Mouse (Mus musculus) left cerebral cortex, adult 11 months (tissue): ENCODE measurements around the gene Grhl1.
"Not testable (repeated sequence)": the region's sequence is repeated elsewhere in the genome, so short reads cannot be mapped to it uniquely, and the experiment has no call there.

Experiments
- DNase-seq: peaks from one replicate; pipeline ENCODE4 v3.0.0; 2022; ENCODE audit warnings: low spot score

The Grhl1 gene

GRCm38 (mm10) chr12:24571523-24572392 lies at the start of gene Grhl1:
Gene Grhl1, plus strand, starts transcription at chr12:24572283.
- DNase-seq: peak; percentile 92

DNA sequence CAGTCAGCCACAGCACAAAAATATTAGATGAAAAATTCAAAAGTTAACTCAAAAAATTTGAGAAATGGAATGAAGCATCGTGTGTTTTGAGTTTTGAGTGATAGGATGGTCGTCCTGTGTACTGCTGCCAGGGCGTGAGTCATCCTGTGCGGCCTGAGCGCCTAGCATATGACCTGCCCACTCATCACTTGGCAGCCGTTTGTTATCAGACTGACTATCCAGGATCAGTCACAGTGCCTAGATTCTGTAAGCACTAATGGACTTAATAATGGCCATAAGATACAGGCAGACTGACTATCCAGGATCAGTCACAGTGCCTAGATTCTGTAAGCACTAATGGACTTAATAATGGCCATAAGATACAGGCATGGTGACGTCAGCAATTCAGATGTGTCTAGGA lies 47.0 kb upstream of the Grhl1 start:
- DNase-seq: not testable (repeated sequence)

DNA sequence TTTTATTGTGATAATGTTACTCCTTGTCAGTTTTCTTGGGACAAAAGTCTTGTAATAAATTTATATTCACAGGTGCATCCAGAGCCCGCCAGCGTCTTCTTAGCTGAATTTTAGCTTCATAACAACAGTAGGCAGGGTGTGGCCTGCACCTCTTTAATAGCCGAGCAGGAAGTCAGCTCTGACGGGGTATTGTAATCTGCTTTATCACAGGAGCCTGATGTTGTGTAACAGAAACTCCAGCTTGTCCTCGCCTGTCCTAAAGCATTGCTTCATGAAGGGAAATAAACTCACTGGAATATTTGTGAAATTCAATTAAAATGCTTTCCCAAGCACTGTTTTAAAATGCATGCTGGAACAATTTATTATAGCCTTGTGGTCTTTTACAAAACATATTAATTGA lies 35.7 kb upstream of the Grhl1 start:
- DNase-seq: no peak

DNA sequence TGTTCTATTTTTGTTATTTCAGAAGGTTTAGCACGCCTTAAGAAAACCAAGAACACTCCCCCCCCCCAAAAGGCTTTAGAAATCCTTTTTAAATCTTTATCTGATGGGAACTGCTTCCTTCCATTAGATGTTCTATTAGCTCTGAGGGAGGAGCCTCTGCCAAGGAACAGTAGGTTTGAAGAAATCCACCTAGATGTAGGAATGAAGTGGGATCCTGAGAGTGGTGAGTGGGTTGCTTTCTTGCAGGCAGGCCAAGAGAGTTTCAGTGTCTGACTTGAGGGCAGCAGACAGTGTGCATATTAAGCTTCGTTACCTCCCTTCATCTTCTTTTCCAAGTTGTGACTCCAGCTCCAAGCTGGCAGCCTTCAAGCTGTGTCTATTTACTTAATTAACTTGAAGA lies 34.9 kb upstream of the Grhl1 start:
- no peak for DNase-seq

DNA sequence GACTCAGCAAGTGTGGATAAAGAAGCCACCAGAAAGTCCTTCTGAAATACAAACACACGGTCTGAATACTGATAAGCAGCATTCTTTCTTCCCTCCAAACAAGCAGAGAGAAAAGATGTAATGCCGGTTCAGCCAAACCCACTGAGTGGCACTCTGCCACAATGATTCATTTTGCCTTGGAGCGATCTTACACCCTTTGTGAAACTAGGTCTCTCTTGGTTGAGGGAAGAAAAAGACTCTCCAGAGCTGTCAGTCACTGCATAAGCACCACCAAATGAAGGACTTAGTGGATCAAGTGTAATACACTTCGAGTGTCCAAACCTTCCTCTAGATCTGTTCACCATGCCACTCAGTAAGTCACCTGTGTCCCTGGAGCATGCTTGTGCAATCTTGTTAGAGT lies 34.1 kb upstream of the Grhl1 start:
- DNase-seq: peak; percentile 11

GRCm38 (mm10) chr12:24541426-24542154 lies 30.5 kb upstream of the Grhl1 start:
- DNase-seq: no peak

- no peak for DNase-seq
These were observed 24.4 kb upstream of the Grhl1 start for GRCm38 (mm10) chr12:24547686-24548085.

GRCm38 (mm10) chr12:24548885-24549284 lies 23.2 kb upstream of the Grhl1 start:
- no peak for DNase-seq

DNA sequence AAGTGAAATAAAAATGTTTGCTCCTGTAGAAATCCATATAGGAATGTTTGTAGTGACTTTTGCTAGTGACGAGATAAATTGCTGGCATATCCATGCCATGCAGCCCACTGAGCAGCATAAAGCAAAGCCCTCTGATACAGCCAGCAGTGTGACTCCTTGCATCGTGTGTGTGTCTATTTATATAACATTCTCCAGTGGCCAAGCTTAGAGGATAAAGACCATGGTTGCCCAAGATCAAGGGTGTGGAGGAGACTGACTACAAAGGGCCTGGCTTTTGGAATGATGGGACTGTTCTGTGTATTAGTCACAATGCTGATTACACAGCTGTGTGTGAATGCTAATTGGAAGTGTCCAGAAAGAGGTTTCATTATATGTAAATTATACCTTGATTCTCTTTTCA lies 19.6 kb upstream of the Grhl1 start:
- DNase-seq: no peak

DNA sequence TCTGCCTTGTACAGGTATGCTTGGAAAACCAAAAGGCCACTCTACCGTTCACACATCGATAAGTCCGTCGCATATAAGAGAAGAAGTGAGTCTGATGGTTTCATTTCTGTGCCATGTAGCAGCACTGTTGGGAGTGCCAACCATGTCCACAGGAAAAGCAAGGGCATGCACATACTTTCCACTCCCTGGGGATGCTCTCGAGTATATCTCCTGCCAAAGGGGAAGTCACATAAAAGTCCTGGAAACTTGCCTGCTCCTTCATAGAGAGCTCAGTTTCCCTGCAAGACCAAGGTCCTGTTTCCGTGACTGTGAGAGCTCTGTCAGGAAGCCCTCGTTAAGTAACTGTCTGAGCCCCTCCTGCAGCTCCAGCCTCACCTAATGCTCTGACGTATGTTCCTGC lies 16.1 kb upstream of the Grhl1 start:
- DNase-seq: no peak

DNA sequence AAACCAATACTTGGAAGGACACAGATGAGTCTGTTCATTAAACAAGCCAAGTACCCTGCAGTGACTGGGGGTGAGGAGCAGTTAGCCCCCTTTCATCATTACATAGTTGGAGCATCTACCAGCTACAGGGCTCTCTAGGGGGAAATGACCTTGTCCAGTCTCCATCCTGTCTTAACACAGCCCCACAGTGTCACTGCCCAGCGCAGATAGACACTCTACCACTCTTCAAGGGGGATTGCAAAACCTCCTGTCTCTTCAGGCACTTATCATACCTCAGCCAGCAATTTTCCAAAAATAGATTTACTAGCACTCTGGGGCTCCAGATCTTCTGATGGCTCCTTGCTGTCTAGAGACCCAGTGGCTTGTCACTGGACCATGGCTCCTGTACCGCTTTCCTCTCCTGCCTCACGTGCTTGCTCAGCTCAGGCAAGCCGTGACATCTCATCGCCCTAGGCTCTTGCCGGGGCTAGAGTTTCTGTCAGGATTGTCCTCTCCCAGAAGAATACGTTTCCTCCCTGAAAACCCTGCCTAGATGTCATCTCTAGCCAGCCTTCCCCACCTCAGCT lies 8.6 kb upstream of the Grhl1 start:
- DNase-seq: no peak

- no peak for DNase-seq
These were observed 6.8 kb upstream of the Grhl1 start for GRCm38 (mm10) chr12:24565311-24565710.

DNA sequence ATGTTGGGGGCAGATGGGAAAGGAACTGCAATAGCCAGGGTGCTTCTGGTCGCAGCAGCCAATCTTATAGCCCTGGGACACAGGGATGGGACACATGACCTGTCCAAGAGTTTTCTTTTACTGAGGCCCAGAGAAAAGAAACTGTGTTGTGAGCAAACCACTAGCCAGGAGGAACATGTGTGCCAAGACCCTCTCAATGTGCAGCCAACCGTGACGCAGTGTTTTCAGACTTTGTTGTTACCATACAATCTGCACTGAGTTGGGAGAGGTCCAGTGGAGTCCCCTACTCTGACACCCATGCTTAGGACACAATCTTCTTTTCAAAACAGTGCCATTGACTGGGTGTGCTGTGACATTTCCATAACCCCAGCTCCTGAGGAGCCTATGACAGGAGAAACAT lies 4.5 kb upstream of the Grhl1 start:
- DNase-seq: no peak

- no peak for DNase-seq
These were observed 565 bp downstream of the Grhl1 start for GRCm38 (mm10) chr12:24572421-24573274.

- DNase-seq: no peak
These were observed 1.1 kb downstream of the Grhl1 start for GRCm38 (mm10) chr12:24573275-24573580.

DNA sequence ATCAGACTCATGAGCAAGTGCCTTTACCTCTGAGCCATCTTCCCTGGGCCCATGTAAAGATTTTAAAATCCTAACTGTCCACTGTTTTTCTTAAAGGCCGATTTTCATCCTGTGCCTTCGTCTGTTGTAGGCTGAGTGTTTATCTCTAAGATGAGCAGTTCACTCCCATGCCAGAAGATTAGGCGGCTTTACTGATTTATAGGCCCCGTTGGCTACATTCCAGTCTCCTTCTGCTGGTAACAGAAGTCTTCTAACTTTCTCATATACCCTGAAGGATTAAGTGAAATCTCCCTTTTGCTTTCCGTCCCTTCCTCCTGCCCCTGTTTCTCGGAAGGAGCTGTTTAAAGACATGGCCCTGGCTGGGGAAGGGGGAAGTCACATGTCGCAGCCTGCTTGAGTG lies 2.8 kb downstream of the Grhl1 start:
- no peak for DNase-seq

- no peak for DNase-seq
These were observed 8.4 kb downstream of the Grhl1 start for GRCm38 (mm10) chr12:24580452-24580851.

DNA sequence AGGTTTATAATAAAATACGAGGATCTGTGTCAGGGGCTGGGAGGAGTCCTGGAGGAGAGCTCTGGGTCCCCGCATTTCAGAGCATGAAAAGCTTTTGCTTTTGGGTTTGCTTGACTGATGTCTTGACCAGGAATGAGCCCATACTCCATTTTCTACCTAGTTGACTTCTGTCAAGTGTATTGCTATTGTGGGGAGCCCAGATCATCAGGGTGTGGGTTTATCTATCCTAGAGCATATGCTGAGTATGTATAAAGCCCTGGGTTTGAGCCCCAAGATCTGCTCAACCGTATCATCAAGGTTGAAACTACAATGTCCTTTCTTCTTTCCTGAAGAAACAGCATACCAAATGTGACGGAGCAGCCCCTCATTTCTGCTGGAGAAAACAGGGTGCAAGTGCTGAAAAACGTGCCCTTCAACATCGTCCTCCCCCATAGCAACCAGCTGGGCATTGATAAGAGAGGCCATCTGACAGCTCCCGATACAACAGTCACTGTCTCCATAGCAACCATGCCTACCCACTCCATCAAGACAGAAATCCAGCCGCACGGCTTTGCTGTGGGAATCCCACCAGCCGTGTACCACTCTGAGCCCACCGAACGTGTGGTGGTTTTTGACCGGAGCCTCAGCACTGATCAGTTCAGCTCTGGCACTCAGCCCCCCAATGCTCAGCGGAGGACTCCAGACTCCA lies 9.1 kb downstream of the Grhl1 start:
- no peak for DNase-seq

GRCm38 (mm10) chr12:24583653-24584052 lies 11.6 kb downstream of the Grhl1 start:
- DNase-seq: no peak

DNA sequence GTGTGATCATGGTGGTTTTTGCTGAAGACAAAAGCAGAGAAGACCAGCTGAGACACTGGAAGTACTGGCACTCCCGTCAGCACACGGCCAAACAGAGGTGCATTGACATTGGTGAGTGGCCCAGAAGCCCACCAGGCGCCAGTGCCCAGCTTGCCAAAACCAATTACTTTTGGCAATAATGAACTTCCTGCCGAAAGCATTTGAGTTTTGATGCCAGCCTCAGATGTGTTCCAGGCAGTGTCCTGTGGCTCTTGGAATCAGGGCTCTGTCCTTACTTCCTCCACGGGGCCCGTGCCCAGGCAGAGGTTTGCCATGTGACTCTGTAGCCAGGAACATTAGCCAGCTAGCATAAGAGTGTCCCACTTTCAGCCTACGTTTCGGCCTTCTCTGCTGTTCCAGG lies 12.8 kb downstream of the Grhl1 start:
- no peak for DNase-seq

- no peak for DNase-seq
These were observed 14.1 kb downstream of the Grhl1 start for GRCm38 (mm10) chr12:24586193-24586592.

DNA sequence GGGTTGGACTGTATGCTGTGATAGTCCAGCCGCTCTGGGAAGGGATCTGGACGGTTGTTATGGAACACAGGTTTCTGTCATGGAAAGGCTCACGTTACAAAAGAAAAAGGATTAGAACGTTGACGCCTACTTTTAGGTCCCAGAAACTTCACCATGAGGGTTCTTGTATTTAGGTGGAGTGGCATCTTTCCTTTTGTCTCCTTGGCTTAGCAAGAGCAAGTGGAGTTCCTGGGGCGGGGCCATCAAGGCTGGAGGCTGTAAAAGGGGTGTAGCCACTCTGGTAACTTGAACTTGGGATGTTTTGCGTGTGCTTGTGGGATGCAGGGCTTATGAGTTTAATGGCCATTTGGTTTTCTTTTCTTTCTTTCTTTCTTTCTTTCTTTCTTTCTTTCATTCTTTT lies 18.3 kb downstream of the Grhl1 start:
- DNase-seq: no peak
